Mouse (Mus musculus): Measurements from ENCODE around the gene 4930550C14Rik. TPM values are rescaled to one million over a fixed set of nuclear protein-coding genes. Genes with fewer than 3 reads are reported as not detected.
A peak's percentile ranks its signal among the peaks of the same experiment; 100 is the strongest.

4930550C14Rik gene
- total RNA-seq (2017), result 1.6 TPM in 1 of 2 replicates, not detected in the other

GRCm38 (mm10) chr9:53402291-53402711, at the start of gene 4930550C14Rik:
Gene 4930550C14Rik, plus strand, starts transcription at chr9:53402325.
- ATAC-seq (replicated peaks; ENCODE audit: low read depth, poor library complexity, severe bottlenecking), result no peak

- no peak for ATAC-seq (replicated peaks; ENCODE audit: low read depth, poor library complexity, severe bottlenecking)
Measured at GRCm38 (mm10) chr9:53353161-53353560, 49.0 kb upstream of the 4930550C14Rik start.

DNA sequence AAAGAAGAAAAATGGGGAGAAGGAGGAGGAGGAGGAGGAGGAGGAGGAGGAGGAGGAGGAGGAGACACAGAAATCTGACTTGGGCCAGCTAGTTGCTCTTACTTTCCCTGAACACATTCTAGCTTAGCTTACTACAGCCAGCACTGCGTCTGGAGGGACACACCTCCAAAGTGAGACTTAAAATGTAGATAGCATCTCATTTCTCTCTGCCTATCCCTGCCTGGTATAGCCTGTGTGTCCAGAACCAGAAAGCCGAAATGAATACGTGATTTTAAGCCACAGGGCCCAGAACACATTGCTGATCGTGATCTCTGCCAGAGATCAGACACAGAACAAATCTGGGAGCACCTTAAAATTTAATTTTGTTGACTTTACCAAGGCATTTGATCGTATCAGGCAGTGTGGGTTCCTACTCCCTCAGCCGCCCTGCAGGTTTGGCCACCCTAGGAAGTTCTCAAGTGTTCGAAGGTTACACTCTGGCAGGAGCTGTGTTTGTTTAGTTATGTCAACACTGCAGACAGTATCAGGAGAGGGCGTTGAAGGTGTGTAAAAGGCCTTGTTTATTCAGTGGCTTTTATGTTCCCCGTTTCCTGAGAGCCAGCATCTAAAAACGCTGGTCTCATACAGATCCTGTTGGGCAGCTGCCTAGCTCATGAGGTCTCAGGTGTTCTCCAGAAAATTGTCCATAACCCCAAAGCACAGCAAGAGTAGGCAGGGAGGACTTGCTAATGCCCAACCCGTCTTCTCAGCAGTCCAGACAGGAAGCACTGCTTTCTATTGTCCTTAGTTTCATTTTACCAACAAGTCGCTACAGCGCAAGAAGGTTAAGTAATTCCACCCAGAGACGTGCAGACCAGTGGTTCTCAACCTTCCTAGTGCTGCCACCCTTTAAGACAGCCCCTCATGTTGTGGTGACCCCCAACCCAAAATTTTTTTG, 45.6 kb upstream of the 4930550C14Rik start:
- peak; percentile 72 for ATAC-seq (replicated peaks; ENCODE audit: low read depth, poor library complexity, severe bottlenecking)

DNA sequence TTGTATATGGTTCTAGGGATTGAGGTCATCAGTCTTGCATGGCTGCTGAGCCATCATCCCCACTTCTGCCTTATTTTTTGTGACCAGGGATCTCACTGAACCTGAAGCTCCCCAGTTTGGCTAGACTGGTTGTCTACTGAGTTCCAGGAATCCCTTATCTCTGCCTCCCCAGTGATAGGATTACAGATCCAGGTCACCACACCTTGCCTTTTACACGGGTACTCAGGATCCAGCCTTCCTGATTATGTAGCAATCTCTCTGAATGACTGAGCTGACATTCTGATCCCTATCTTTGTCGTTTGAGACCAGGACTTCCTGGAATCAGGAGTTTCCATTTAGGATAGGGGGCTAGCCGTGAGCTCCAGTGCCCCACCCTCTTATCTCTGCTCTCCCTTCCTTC, 30.8 kb upstream of the 4930550C14Rik start:
- ATAC-seq (replicated peaks; ENCODE audit: low read depth, poor library complexity, severe bottlenecking), result no peak

DNA sequence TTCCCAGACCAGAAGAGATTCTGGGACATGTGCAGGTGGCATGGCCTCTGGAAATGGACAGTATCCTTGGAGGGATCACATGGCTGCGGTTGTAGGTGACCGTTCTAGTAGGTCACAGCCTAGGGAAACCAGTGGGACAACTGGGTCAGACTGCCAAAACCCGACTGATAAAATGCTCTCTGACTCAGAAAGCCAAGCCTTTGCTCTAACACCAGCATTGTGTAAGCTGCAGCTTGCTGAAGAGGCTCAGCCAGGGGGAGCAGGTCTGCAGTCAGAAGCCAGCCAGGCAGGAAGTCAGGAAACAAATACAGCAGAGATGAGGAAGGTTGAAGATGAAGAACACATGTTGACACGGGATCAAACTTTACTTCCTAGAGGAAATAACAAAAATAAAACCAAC, 26.2 kb upstream of the 4930550C14Rik start:
- ATAC-seq (replicated peaks; ENCODE audit: low read depth, poor library complexity, severe bottlenecking), result no peak

DNA sequence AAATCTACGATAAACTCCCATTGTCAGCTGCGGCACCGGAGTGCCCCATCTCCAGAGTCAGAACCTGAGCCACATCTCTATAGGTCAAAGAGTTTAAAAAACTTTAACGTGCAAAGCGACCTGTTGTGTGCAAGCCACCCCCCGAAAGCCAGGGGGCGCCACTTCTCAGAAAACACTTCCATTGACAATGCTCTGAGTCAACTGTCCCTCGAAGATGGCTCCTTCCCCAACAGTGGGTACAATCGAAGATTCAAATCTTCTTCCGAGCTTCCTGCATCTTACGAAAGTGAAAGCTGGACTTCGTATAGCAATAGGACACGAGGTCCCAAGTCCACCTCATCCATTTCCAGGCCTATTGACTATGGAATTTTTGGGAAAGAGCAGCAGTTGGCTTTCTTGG, 25.3 kb upstream of the 4930550C14Rik start:
- no peak for ATAC-seq (replicated peaks; ENCODE audit: low read depth, poor library complexity, severe bottlenecking)

- ATAC-seq (replicated peaks; ENCODE audit: low read depth, poor library complexity, severe bottlenecking), result no peak
Measured at GRCm38 (mm10) chr9:53377597-53377996, 24.5 kb upstream of the 4930550C14Rik start.

GRCm38 (mm10) chr9:53378171-53378570, 24.0 kb upstream of the 4930550C14Rik start:
- no peak for ATAC-seq (replicated peaks; ENCODE audit: low read depth, poor library complexity, severe bottlenecking)

- ATAC-seq (replicated peaks; ENCODE audit: low read depth, poor library complexity, severe bottlenecking), result no peak
Measured at GRCm38 (mm10) chr9:53380595-53380994, 21.5 kb upstream of the 4930550C14Rik start.

DNA sequence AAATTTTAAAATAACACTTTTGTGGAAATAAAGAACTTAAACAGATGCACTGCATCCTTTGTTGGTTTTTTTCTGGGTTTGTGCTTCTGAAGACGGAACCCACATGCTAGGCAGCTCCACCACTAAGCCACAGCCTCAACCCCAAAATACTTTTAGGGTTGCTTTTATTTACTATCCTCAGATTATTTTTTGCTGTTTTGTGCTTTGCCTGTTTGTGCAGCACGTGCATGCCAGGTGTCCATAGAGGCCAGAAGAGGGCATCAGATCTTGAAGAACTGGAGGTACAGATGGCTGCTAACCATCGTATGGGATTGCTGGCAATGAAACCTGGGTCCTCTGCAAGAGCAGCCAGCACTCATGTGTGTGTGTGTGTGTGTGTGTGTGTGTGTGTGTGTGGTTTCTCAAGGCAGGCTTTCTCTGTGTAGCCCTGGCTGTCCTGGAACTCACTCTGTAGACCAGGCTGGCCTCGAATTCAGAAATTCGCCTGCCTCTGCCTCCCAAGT, 21.0 kb upstream of the 4930550C14Rik start:
- no peak for ATAC-seq (replicated peaks; ENCODE audit: low read depth, poor library complexity, severe bottlenecking)

DNA sequence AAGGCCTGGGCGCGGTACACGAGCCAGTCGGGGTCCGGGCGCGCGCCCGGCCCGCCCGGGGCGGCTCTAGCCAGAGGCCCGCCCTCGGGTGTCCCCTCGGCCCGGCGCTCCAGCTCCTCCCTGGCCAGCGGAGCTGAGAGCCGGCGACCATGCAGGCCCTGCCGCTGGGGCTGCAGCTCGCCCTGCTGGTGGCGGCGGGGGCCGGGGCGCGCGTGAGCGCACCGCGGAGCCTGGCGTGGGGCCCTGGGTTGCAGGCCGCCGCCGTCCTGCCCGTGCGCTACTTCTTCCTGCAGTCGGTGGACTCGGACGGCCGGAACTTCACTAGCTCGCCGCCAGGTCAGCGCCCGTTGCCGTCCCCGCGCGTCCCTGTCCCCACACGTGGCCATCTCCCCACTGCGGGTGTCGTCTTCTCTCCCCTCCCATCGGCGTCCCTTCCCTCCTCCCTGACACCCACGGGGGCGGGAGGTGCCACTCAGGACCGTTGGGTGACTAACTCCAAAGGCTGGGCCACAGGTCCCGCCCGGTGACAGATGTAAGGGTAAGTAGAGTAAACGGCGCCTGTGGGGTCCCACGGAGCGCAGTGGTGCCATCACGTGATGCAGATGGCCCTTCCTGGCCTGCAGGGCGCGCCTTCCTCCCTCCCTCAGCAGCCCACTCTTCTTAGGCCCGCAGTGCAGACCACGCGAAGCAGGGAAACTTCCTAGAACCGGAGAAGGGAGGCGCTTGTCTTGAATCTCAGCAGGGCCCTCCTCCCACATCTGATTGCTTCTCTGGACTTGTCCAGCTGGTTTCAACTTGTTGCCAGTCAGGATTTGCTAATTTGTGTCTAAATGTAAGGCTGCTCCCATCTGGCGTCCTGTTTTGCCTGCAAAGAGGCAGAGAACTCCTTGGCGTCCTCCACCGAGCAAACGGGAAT, 17.9 kb upstream of the 4930550C14Rik start, which contains the start of gene Kdelc2:
Gene Kdelc2 (plus strand): TSS at position 75 of the 916 bp plus-strand sequence.
- ATAC-seq (replicated peaks; ENCODE audit: low read depth, poor library complexity, severe bottlenecking), result peak; percentile 82

DNA sequence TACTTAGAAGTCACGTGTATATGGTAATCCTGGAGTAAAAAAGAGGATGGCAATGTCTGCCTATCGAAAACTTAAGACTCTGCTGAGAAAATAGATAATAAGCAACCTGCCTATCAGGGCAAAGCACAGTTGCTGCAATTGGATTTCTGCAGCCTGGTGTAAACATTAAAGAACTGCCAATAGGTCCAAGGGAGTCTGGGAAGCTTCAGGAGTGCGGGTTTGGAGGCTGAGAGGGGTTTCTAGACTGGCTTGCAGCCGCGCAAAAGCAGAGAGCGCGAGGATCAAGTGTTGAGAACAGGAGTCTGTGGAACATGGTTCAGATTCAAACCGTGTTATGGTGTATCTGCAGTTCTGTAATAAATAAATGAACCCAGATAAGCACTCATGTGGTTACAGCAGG, 17.3 kb upstream of the 4930550C14Rik start:
- ATAC-seq (replicated peaks; ENCODE audit: low read depth, poor library complexity, severe bottlenecking), result no peak

DNA sequence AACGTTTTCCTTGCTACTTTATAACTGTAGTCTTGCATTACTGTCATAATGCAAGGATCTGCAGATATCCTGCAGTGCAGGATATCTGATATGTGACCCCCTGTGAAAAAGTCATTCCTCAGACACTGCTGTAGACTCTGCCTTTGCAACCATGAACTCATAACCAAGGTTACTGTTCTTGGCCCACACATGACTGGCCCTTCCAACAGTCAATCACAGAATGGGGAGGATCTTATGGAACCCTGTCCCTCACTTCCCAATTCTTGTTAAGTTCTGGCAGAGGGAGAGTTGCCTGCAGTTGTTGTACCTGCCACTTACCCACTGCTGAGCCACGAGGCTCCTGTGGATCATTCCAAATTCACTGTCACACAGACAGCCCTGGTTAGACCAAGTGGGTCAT, 14.7 kb upstream of the 4930550C14Rik start:
- ATAC-seq (replicated peaks; ENCODE audit: low read depth, poor library complexity, severe bottlenecking), result no peak

DNA sequence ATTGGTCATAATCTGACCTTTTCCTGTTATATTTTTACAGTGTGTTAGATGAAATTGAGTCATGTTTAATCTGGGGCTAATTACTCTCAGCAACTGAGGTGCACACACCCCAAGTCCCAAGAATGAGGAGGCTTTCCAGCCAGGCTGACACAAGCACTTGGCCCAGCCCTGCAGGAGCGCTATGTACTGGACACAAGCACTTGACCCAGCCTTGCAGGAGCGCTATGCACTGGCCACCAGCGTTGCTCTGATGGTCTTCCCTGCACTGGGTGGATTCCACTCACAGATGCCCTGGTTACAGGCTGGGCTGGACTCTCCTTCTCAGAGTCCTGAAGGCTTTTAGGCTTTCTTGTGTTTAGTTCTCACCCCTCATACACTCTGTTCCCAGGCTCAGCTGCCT, 13.0 kb upstream of the 4930550C14Rik start:
- ATAC-seq (replicated peaks; ENCODE audit: low read depth, poor library complexity, severe bottlenecking), result no peak

- ATAC-seq (replicated peaks; ENCODE audit: low read depth, poor library complexity, severe bottlenecking), result no peak
Measured at GRCm38 (mm10) chr9:53390136-53390535, 12.0 kb upstream of the 4930550C14Rik start.

DNA sequence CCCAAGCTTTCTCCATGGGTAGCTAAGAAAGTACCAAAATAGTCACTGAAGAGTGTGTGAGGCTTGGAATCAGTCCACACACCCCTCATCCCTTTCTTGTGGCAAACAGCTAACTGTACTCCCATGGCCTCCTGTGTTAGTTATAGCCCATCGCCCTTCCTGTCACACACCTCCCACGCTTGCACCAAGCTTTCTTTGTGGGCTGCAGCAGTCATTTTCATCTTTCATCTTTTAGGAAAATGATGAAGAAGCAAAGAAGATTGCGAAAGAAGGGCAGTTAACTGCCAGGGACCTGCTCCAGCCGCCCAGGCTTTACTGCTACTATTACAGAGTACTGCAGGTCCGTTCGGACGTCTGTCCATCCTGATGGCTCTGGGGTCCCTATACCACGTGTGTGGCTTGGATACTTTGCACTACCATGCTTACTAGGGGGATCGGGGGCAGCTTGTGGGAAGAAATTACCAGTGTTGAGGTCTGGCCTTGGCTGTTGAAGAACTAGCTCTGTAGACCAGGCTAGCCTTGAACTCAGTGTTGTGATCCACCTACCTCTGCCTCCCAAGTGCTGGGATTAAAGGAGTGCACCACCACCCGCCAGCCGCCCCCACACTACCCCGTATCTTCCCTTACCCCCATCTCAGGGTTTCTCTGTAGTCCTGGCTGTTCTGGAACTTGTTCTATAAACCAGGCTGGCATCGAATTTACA, 4.3 kb upstream of the 4930550C14Rik start:
- 0 out of 2 replicates have a peak, but pooled peaks have one; percentile 9 for ATAC-seq (replicated peaks; ENCODE audit: low read depth, poor library complexity, severe bottlenecking)

DNA sequence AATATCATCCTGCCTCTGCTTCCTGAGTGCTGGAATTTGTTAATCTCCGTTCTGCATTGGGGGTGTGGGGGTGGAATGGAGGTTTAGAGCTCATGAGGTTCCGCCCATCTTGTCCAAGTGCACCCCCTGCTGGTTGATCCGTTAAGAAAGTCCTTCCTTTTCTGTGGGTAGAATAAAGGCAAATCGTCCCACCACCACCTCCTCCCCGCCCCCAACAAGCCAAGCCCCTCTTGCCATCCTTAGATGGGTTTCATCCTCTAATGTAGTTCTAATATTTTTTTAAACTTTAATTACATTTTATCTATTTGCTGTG, 3.8 kb upstream of the 4930550C14Rik start:
- ATAC-seq (replicated peaks; ENCODE audit: low read depth, poor library complexity, severe bottlenecking), result peak; percentile 93

- ATAC-seq (replicated peaks; ENCODE audit: low read depth, poor library complexity, severe bottlenecking), result no peak
Measured at GRCm38 (mm10) chr9:53399537-53399936, 2.6 kb upstream of the 4930550C14Rik start.

DNA sequence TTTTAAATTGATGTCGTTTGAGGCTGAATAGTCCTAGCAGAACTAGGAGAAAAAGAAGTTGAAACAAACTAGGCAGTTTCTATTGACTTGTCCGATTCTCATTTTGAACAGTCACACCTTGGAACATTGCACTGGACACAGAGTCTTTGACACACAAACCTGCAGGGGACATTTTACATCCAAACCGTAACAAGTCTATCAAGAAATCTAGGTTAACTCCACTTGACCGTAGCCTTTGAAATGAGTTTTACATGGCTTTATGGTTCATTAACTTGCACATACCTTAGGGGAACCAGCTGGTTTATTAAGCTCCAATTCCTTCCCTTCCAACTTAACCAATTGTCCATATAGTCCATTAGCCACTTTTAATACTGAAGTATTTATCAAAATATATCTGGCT, 1.4 kb upstream of the 4930550C14Rik start:
- no peak for ATAC-seq (replicated peaks; ENCODE audit: low read depth, poor library complexity, severe bottlenecking)

- ATAC-seq (replicated peaks; ENCODE audit: low read depth, poor library complexity, severe bottlenecking), result no peak
Measured at GRCm38 (mm10) chr9:53401146-53401545, 979 bp upstream of the 4930550C14Rik start.
